Mouse (Mus musculus): ENCODE results near the gene Cacna1a.

Gene Cacna1a

DNA sequence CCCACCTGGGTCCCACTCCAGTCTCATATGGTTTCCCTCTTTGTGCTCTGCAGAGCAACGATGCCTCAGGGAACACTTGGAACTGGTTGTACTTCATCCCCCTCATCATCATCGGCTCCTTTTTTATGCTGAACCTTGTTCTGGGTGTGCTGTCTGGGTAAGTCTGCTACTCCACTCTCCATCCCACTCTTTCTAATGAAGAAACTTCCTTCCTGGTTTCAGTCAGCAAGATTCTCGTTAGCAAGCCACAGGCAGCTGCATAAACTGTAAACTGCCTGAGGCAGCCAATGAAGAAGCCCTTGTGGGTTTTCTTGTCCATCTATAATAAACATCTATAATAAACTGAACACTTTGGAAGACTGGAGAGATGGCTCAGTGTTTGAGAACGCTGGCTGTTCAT is 145.1 kb downstream of the Cacna1a start:
- DNase-seq (ENCODE audit: low read depth, low spot score) = no peak

DNA sequence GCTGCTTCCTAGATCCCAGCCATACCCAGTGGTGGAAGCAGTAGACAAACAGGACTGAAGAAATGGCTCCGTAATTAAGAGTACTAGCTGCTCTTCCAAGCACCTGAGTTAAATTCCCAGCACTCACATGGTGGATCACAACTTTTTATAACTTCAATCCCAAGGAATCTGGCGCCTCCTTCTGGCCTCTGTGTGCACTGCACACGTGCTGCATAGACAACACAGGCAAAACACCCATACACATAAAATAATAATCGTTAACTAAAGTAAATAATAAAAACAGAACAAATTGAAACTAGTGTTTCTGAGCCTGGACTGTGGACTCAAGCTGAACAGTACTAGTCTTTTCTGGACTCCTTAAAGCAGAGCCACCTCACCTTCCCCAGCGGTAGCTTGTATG is 148.7 kb downstream of the Cacna1a start:
- DNase-seq (ENCODE audit: low read depth, low spot score) = peak; percentile 39

DNA sequence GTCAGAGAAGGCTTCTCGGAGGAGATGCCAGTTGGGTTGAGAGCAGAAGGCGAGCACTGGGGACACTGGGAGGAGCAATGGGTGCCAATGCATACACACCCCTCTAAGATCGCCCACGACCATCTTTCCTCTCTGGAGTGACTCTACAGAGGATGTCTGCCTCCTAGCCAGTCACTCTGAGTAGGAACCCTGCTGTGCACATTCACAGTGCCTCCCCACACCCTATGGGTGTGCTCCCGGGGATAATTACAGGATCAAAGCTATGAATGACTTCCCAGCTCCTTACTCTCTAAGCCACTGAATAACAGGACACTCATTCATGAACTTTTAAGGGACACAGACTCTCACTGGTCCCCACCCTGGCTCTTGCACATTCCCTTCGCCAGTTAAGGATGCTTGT is 151.1 kb downstream of the Cacna1a start:
- DNase-seq (ENCODE audit: low read depth, low spot score) = peak; percentile 63

DNA sequence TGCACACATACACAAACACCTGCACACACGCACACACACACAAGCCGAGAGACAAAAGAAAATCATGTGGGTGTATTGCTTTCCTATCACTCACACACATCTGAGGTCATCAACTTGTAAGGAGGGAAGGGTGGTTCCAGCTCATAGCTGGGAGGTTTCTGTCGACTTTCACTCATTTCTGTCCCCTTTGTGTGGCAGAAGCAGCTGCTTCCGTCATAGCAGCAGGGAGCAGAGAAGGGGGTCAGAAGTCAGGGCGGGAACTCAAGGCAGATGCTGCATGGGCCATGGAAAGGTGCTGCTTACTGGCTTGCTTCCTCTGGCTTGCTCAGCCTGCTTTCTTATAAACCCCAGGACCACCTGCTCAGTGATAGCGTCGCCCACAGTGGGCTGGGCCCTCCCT is 154.2 kb downstream of the Cacna1a start:
- DNase-seq (ENCODE audit: low read depth, low spot score) = peak; percentile 43

DNA sequence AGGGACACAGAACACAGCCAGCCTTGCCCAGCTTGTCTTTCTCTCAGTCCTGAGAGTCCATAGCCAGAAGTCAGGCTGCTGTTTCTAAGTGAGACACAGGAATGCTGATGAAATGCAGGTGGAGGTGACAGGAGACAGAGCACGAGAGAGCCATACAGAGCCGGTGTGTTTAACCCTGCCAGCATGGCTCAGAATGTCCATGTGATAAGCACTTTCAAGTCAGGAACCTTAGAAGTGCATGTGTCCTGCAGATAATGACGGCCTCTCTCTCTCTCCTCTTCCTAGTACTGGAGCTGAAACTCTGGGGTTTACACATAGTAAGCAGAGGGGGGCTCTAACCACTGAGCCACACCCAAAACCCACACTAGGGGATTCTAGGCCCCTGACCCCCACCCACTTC is 157.3 kb downstream of the Cacna1a start:
- DNase-seq (ENCODE audit: low read depth, low spot score) = no peak

DNA sequence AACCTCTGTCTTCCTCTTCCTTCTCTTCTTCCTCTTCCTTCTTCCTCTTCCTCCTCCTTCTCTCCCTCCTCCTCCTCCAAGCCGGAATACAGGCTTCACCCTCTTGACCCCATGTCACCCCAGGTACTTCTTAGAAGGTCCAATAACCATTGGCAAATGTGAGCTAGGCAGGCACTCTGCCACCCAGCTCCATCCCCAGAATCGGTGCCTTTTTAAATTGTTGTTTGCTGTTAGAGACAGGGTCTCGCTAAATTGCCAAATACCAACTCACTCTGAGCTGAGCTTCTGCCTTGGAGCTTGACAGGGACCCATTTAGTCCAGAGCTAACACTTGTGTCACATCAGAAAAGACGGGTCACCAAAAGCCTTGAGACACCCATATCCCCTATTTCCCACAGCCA is 164.2 kb downstream of the Cacna1a start:
- no peak for DNase-seq (ENCODE audit: low read depth, low spot score)

DNA sequence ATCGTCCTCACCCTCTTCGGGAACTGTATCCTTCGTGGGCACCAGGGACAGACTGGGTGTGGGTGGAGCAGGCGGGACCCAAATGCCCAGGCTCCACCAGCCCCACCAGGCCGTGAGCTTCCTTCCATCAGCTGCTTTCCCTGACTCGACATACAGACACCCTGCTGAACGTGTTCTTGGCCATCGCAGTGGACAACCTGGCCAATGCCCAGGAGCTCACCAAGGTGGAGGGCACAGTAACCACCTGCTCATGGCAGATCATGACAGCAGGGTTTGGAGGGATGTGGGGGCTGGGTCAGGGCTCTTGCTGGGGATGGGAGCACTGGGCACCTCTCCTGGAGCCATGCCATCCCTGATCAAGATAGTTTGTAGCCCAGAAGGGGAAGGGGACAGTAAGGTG is 164.9 kb downstream of the Cacna1a start:
- DNase-seq (ENCODE audit: low read depth, low spot score) = no peak

DNA sequence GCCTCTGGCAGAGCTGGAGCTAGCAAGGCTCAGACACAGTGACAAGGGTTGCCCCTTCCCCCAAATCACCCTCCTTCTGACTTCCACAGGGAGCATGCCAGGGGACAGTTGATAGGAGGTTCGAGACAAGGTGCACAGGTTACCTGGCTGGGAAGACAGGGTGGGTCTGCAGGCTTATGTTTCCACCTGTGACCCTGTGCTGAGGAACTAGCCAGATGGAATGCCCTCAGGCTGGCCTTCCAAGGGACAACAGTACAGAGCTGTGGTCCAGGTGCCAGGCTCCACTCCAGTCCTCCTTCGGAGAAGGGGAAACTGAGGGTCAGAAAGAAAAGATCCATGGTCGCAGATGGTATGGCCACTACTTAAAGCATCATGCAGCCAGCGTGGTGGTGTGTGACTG is 165.4 kb downstream of the Cacna1a start:
- DNase-seq (ENCODE audit: low read depth, low spot score) = no peak

DNA sequence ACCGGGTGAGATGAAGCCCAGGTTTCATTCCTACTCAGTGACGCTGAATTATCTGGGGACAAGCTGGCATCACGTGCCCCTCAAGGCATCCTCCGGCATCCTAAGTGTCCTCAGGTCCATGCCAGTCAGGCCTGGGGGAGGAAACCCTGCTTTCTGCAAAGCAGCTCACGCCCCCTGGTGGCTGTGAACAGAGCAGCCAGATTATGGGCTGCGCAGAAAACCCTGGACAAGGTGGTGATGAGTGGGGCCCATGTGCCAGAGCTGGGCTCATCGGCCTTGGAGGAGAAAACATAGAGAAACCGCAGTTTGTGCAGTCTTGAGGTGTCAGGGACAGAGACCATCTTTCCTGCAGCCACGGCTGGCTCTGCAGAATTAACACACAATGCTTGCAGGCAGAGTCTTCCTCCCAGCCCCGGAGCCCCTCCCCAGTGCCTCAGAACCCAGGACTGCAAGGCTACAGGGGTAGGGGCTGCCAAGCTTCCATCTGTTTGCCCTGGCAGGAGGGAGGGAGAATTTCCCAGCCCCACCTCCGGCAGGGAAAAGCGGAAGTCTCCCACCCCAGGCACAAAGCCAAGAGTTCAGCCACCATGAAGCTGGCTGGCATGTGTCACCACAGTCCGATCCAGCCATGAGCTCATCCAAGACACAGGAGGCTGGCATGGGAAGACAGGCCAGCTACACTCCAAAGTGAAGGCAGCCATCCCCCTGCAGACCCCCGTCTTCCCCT is 166.2 kb downstream of the Cacna1a start:
- peak; percentile 75 for DNase-seq (ENCODE audit: low read depth, low spot score)

DNA sequence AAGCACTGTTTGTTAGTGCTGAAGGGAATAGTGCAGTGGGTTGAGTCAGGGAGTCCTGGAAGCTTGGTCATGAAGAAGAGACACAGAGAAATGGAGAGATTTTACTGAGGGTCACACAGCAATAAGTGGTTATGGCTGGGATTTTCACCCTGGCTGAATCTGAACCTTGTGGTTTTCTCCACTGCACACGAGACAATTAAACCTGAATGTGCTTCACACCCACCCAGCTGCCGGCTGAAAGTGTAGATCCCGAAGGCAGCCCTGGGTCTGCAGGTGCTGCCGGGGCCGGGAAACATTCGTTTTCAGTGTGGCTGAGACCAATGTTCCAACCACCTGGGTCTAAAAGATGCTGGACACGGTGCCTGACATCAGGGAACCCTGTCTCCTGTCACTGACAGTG is 167.0 kb downstream of the Cacna1a start:
- DNase-seq (ENCODE audit: low read depth, low spot score) = no peak

DNA sequence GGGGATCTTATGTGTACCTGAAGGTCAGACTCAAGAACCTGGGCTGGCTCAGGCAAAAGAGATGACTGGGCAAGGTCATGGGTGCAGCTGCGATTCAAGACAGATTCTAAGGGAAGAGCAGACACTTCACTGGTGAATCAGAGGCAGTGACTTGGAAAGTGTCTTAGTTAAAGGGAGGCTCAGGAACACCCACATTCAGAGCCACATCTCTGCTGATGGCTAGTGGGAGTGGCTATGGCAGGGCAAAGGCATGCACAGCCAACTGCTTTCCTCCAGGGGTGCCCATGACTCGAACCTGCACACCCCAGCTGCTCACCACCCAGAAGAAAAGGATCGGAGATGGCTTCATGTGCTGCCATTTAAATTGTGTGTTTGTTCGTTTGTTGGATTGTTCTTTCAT is 169.7 kb downstream of the Cacna1a start:
- DNase-seq (ENCODE audit: low read depth, low spot score) = peak; percentile 42

DNA sequence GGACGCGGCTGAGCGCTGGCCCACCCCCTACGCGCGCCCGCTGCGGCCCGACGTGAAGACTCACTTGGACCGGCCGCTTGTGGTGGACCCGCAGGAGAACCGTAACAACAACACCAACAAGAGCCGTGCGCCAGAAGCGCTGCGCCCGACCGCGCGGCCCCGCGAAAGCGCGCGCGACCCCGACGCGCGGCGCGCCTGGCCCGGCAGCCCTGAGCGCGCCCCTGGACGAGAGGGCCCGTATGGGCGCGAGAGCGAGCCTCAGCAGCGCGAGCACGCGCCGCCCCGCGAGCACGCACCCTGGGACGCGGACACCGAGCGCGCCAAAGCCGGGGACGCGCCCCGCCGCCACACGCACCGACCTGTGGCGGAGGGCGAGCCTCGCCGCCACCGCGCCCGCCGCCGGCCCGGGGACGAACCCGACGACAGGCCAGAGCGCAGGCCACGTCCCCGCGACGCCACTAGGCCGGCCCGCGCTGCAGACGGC is 170.9 kb downstream of the Cacna1a start:
- peak; percentile 76 for DNase-seq (ENCODE audit: low read depth, low spot score)

DNA sequence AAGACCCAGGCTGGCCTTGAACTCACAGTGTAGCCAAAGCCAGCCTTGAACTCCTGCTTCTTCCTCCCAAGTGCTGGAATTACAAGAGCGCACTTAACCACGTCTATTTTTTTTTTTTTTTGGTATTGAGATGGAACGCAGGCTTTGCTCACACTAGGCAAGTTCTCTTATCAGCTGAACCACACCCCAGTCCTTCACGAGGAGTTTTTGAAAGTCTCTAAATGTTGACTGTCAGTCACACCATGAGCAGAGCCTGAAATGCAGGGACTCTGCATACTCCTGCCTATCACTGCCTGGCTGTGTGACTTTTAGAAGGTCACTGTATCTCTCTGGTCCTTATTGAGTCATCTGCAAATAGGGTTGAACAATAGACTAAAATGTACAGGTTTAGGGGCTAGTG is 173.5 kb downstream of the Cacna1a start:
- no peak for DNase-seq (ENCODE audit: low read depth, low spot score)

DNA sequence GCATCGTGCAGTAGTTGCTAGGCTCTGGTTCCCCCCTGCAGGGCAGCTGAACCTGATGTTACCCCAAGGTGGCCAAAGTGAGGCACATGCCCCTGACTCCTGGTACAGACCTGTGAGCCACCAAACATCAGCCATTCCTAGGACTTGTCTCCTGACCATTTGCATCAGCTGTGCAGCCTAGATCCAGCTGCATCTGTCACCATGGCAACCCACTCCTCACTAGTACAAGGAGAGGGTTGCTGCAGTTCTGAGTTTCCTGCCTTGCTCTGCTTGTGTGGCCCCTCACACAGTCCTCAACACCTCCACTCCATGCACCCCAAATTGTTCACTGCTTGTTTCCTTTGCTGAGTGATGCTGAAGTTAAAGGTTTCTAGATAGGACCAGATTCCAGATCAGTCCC is 175.8 kb downstream of the Cacna1a start:
- DNase-seq (ENCODE audit: low read depth, low spot score) = peak; percentile 45

DNA sequence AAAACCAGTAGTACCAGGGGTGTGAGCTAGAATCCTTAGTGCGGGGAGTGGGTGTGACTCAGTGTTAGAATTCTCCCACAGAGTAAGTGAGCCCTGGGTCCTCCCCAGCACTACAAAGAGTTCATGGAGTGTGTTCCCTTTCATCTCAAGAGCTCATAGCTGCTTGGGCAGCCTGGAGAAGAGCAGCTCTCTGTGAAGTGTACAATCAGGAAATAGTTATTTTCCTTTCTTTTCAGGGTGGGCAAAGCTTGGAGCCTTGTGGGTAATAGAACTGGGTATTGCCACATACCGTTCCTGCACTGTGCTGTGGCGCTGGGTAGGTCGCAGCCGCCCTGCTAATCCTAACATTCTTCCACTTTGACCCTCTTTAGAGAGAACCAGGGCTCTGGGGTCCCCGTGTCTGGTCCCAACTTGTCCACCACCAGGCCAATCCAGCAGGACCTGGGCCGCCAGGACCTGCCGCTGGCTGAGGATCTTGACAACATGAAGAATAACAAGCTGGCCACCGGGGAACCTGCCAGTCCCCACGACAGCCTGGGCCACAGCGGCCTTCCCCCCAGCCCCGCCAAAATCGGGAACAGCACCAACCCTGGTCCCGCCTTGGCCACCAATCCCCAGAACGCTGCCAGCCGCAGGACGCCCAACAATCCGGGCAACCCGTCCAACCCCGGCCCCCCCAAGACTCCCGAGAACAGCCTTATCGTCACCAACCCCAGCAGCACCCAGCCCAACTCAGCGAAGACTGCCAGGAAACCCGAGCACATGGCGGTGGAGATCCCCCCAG is 177.5 kb downstream of the Cacna1a start:
- no peak for DNase-seq (ENCODE audit: low read depth, low spot score)

DNA sequence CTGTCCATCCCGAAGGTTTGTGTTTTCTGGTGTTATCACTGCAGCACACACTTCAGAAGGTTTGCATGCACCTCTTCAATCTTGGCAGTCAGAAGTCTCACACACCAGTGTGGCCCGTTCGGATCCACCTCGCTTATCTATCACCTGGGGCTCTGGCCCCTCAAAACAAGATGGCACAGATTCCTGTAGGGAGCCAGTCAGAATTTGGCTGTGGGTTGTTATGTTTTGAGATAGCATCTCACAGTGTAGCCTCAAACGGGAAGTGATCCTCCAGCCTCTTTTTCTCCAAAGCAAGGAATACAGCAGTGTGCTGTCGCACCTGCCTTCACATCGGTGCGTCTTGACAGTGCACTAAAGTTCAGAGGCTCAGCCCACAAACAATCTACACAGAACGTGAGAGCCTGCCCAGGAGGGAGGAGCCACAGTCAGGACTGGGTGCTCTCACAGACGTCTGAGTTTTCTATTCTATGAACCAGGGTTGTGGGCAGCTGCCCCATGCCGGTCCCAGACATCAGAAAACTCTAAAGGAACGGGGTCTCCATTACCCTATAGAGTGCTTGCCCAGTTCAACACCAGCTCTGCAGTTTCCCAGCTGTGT is 178.7 kb downstream of the Cacna1a start:
- DNase-seq (ENCODE audit: low read depth, low spot score) = peak; percentile 40

DNA sequence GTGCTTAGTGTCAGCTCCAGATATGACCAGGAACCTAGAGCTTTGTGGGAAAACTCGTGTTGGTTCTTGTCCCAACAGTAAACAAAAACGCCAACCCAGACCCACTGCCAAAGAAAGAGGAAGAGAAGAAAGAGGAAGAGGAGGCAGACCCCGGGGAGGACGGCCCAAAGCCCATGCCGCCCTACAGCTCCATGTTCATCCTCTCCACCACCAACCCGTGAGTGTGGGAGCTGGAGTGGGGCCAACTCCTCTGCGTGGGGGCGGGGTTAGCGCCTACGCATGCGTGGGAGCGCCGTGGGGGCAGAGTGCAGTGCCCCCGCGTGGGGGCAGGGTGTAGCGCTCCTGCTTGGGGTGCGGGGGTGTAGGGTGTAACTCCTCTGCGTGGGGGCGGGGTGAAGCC is 179.3 kb downstream of the Cacna1a start:
- peak; percentile 68 for DNase-seq (ENCODE audit: low read depth, low spot score)

DNA sequence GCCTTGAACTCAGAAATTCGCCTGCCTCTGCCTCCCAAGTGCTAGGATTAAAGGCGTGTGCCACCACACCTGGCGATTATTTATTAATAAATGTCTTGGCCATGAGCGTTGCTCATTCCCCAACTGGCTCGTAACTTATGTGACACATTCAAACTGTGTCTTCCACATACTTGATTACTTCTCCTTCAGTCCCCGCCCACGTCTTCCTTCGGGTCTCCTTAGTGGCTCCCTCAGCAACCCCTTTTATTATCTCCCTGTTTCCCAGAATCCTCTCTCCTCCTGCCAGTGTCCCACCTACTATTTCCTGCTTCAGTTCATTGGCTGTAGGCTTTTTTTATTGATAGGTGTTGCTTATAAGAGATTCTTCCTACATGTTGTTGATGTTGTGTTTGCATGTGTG is 180.5 kb downstream of the Cacna1a start:
- DNase-seq (ENCODE audit: low read depth, low spot score) = peak; percentile 39

DNA sequence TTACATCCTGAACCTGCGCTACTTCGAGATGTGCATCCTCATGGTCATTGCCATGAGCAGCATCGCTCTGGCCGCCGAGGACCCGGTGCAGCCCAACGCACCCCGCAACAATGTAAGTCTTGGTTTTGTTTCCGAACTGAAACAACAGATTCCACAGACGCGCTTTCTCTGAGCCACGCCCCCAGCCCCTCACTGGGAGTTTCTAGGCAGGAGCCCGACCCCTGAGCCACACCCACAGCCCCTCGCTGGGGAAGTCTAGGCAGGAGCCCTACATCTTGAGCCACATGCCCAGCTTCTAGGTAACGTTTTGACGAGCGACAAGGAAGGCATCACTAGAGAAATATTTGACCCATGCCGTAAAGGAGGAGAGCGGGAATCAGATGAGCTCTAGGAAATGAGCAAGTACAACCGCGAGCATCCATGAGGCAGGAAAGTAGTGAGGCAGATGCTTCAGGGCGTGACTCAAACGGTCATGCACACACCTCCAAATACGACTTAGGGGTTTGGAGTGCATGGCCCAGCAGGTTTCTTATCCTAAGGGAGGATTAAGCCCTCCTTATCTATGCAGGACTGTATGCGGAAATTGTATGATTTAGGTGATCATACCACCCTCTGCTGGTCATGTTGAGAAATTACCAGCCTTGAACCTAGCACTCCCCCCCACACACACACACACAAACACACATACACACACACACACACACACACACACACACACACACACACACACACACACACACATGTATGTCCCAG is 181.9 kb downstream of the Cacna1a start:
- DNase-seq (ENCODE audit: low read depth, low spot score) = peak; percentile 78

DNA sequence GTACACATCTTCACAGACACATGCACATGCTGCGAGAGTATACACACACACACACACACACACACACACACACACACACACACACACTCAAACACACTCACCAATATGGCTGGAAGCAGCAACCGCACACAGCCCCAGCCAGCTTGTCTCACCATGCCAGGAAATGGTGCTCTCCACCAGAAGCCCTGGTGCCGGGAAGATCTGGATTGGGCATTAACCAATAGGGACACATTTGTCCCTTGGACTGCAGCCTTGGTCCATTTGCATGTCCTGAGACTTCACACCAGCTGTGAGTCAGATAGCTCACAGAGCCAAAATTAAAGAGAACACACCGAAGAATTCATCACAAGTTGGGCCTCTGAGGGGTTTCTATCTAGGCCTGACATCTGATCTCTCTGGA is 189.2 kb downstream of the Cacna1a start:
- no peak for DNase-seq (ENCODE audit: low read depth, low spot score)

DNA sequence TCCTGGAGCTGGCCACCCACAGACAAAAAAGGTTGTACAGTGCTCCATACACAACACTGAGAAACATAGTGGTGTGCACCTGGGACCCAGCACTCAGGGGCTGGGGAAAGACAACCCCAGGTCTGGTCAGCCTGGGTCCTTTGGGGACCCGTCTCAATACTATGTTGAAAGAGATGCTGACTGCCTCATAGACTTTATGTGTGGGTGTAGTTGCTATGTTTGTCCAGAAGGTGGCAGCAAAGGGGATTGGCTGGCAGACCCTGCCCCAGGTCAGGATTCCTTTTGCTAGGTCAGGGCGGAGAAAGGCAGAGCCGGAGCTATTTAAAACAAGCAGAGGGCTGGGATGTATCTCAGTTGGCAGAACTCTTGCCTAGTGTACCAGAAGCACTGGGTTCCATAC is 191.4 kb downstream of the Cacna1a start:
- peak; percentile 77 for DNase-seq (ENCODE audit: low read depth, low spot score)

DNA sequence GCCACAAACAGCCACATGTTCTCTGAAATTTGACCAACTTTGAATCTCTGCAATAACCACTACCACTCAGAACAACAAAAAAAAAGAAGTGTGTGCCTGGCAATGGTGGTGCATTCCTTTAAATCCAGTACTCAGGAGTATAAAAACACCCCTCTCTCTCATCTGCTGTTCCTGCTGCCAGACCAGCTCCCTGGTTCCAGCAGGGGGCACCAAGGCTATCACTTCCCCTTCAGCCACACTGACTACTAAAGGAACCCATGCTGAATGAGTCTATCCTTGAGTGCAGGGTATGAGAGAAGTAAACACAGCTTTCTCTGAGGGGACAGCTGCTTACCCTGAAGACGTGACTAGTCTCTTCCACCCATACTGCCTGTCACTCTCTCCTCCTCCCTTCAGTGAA is 197.1 kb downstream of the Cacna1a start:
- DNase-seq (ENCODE audit: low read depth, low spot score) = no peak

Data from R1 (cell line).